Mouse (Mus musculus) thymus, postnatal 36 days (tissue): ENCODE measurements around the gene Cbx7.
"Not testable (repeated sequence)": the region's sequence is repeated elsewhere in the genome, so short reads cannot be mapped to it uniquely, and the experiment has no call there.

Experiments used
- DNase-seq, 2 experiments: peaks; one replicate each; pipeline ENCODE4 v3.0.0; 2022; ENCODE audit warnings: mixed read lengths in 2 of 2

The Cbx7 gene

DNA sequence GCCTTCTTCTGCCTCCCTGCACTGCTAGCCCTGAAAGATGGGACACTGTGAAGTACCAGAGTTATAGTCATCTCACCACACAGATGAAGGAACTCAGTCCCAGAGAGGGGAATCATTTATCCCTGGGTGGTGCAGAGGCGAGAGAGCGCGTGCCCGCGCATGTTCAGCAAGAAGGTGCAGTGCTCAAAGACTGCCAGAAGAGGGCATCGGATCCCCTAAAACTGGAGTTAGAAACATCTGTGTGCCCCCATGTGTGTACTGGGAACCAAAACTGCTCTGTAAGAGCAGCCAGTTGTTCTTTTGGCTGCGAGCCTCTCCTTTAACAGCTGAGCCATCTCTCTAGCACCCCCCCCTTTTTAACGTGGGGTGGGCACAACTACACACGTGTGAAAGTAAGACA is 24.1 kb downstream of the Cbx7 start:
- DNase-seq, result peak; percentile 53 to 57

DNA sequence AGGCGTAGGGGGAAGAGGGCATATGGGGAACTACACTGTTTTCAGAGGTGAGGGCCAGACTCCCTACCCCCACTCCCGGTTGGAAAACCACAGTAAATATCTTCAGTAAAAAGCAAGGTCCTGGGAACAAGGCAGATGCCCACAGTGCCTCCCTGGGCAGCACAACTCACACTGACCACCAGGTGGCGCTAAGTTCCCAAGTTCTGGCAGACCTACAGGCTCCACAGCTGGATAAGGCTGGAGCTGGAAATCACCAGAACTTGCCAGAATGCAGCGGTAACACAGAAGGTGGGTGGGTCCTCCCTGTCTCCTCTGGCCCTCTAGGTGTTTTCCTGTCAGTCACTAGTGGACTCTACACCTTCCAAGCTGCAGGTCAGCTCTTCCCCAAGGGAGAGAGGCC is 24.9 kb downstream of the Cbx7 start:
- DNase-seq, result peak; percentile 81 to 83

DNA sequence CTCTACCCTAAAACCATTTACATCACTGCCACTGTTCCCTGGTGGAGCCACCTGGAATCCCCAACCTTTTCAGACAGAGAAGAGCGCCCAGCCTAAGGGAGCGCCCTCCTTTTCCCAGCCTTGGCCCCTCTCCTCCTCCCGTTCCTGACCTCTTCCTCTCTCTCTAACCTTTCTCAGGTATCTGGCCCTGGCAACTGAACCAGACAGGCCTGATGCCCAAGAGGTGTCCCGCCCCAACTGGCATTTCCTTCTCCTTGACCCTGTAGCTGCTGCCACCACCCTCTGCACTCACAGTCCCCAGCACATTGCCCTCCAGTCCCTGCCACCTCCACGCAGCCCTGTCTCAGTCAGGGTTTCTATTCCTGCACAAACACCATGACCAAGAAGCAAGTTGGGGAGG is 26.0 kb downstream of the Cbx7 start:
- DNase-seq, result no peak

DNA sequence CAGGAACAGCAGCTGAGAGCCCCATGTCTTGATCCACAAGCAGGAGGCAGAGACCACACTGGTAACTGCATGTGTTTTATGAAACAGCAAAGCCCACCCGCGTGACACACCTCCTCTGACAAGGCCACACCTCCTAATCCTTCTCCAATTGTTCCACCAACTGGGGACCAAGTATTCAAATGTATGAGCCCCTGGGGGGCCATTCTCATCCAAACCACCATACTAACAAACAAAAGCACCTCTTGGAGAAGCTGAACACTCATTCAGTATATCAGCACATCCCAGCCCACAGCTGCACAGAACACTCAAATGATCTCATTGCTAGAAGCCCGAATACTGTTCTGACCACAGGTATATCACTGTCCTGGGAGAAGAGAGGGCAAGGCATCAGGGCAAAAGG is 27.3 kb downstream of the Cbx7 start:
- DNase-seq, result no peak

DNA sequence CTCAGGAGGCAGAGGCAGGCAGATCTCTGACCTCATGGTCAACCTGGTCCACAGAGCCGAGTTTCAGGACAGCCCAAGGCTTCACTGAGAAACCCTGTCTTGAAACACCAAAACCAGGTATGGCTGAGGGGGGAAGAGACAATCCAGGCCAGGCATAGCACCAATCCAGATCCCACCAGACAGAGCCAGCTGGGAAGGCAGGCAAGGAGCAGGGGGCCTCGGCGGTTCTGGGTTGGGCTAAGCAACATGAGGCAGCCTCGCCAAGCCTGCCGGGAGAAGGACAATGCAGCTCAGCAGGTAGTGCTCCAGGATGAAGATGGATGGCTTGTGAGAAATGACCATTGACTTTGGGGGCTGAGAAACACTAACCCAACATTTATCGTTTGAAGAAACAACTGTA is 28.4 kb downstream of the Cbx7 start:
- DNase-seq, result no peak

DNA sequence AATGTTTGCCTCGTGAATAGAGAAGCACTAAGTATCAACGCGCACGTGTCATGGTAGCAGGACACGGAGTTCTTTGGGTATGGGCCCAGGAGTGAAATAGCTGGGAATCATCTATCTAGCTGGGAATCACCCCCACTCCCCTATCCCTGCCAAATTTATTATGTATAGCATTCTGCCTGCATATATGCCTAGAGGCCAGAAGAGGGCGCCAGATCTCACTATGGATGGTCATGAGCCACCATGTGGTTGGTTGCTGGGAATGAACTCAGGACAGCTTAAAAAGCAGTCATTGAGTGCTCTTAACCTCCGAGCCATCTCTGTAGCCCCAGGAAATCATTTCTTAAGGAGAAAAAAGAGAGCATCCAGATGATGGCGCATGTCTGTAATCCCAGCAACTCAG is 30.0 kb downstream of the Cbx7 start:
- peak in 1 of 2 experiments; percentile 34 for DNase-seq

DNA sequence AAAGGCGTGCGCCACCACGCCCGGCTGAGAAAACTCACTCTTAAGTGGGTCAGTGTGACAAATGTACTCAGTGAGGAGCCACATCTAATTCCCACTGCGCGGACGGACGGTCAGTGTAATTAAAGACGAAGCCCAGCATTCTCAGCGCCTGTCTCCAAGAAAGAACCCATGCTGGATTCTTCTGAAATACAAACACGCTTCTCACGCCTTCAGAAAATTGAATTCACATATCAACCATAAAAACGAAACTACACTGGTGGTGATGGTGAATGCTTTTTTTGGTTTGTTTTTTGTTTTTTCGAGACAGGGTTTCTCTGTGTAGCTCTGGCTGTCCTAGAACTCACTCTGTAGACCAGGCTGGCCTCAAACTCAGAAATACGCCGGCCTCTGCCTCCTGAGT is 31.0 kb downstream of the Cbx7 start:
- no peak for DNase-seq

DNA sequence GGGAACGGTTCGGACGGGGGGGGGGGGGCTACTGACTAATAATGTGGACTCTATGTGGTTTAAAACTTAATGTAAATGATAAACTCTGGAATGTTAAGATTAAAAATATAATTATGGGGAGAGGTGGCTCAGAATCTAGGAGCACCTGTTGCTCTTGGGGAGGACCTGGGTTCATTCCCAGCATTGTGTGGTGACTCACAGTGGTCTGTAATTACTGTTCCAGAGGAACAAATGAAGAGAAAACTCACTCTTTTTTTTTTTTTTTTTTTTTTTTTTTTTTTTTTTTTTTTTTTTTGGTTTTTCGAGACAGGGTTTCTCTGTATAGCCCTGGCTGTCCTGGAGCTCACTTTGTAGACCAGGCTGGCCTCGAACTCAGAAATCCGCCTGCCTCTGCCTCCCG is 31.4 kb downstream of the Cbx7 start:
- not testable (repeated sequence) for DNase-seq

DNA sequence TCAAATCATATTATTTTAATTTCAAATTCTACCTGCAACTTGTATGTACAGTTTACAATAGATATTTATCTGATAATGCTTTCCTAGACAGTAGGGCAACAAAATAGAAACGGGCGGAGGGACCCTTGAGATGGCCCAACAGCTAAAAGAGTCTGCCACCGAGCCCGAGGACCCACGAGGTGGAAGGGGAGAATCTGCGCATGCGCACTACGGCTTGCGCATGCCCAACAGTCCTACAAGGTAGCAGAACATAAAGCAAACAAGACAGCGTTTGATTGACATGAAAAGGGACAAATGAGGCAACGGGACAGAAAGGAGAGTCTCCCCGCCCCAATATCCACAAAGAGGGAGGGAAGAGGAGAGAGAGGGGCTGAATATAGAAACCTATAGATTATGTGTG is 31.9 kb downstream of the Cbx7 start:
- no peak for DNase-seq

DNA sequence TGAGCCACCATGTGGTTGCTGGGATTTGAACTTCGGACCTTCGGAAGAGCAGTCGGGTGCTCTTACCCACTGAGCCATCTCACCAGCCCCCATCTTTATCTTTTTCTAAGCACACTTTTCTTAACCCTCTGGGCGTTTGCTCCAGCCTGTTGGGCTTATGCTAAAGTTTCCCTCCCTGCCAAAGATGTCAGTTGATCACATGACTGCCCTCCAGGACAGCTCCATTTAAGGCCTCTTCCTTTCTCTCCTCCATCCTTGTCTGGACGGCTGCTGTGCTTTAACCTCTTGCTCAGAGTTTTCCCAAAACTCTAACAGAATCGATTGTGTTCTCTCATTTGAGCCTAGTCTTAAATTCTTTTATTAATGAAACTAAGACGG is 34.6 kb downstream of the Cbx7 start:
- DNase-seq, result no peak

DNA sequence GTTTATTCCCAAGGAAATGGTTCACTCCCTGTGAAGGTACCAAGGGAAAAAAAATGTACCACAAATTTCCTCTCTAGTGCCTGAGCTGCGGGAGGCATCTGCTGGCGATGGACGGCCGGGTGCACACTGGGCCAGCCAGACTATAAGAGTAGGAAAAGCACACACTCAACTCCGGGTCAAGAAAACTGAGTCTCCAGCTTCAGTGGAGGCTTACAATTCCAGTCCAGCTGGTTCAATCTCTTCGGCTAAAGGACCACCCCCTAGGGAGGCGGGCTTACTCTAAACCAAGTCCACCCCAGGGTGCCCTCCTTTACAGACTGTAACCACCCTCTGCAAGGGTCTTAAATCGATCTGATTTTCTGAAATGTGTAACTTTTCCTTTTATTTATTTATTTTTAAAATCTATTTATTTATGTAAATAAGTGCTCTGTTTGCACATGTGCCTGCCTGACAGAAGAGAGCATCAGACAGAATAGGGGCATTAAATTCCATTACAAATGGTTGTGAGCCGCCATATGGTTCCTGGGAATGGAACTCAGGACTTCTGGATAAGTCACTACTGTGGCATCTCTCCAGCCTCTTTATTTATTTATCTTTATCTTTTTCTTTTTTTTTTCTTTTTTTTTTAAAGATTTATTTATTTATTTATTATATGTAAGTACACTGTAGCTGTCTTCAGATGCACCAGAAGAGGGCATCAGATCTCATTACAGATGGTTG is 35.1 kb downstream of the Cbx7 start:
- no peak for DNase-seq

DNA sequence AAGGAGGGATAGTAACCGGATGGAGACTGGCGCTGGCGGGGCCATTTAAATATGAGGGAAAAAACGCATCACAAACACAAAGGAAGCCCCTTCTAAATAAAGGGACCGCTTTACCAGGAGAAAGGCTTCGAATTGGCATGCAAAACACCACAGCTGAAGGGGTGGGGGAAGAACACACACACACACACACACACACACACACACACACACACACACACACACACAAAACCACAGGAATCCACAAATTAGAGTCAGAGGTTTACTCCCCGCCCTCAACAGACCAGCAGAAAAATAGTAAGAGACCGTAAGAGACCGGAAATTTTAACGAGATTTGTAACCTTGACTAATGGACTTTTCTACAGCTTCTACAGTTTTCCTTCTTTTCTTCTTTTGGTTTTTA is 36.1 kb downstream of the Cbx7 start:
- no peak for DNase-seq

DNA sequence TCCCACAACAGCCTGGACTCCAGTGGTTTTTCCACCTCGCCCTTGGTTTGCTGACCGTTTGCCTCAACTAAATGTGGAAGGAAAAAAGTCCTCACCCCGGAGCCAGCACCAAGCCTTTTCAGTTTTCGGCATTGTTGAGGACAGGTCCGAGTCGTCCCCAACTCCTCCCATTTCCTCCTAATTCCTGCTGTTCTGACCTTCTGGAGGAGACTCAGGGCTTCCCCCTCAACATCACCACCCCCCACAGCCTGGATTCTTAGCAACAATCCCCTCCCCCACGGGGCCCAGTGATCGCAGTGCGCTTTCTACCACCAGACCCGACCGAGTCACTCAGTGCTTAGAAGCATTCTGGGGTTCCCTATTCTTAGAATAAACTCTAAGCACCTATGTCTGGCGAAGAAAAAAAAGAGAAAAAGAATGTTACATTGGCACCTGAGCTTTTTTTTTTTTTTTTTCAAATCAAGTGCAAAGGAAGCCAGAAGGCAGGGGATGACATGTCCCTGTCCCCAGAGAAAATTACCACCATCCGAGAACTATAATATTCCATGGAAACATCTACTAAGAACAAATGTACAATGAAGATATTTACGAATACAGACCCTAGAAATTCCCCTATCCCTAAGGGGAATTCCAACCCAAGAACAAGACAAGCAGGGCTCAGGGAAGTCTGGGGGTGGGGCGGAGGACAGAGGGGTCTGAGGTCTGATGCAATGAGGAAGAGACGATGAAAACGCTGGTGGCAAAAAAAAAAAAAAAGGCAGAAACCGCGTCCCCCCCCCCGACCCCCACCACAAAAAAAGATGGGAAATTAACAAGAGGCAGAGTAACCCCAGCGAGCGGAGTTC is 37.0 kb downstream of the Cbx7 start:
- no peak for DNase-seq

DNA sequence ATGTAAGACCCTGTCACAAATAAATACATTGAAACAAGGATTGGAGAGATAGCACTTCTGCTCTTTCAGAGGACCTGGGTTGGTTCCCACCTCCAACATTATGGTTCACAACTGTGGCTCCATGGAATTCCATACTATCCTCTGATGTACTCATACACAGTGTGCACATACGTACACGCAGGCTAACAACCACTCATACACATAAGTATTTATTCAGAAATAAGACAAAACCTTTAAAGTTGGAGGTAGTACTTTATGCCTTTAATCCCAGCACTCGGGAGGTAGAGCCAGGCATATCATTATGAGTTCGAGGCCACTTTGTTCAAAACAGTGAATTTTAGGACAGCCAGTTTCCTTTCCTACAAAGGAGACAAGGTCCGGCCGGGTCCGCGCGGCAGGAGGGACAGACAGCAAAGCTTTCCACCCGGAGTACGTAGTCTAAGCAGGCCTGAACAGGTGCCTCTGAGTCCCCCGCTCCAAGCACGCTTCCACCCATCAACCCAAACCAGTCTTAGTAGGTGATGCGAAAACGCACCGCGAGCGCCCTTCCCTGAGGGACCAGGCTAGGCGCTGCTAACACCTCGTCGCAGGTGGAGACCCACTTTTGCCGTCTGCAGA is 37.8 kb downstream of the Cbx7 start:
- DNase-seq, result no peak

DNA sequence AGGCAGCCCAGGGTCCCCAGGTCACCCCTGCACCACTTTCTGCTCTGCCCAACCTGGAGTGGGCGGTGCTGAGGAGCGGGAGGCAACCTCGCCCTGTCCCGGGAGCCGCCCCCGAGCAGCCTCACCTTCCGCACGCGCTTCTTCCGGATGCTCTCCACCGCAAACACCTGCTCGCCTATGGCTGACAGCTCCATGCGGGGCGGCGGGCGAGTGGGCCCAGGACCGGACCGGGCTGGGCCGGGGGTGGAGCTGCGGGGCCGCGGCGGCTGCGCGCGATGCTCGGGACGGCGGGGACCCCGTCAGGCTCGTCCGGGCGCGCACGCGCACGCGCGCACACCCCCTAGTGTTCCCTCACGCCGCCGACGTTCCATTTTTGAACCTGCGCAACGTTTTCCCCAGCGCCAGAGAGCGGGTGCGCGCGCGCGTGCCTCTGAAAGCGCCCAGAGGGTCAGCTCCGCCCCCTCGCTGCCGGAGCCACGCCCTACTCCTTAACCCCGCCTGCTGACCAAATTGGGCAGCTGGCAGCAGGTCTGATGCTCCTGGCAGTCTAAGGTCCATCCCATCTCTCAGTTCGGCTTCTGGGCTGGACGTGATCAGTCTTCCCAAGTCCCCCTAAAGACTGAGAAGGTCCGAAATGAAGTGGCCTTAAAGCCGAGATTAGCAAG is 38.5 kb downstream of the Cbx7 start:
- DNase-seq, result peak; percentile 91 to 93

DNA sequence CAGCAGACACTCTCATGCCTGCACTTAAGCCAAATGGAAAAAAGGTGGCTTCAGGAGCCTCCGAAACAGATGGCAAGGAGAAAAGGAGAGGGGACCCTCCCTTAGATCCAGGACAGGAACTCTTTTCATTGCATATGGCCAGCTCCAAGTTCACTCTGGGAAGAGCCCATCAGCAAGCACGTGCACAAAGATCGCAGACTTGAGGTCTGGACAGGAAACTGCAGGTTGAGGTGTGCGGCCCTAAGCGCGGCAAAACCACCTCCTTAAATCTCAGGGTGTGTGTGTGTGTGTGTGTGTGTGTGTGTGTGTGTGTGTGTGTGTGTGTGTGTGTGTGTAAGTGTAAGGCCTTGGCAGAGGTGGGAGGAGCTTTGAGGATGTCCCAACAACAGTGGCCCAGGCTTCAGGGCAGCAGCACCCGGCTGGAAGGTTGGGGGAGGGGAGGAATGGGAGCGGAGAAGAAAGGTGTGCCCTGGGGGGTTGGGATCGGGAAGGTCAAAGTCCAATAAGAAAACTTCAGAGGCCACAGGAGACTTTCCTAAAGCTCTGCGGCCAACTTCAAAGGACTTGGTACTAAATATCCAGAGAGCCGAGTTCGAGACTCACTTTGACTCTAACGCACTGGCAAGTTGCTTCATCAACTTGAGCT is 39.3 kb downstream of the Cbx7 start:
- DNase-seq, result peak in 1 of 2 experiments; percentile 51

DNA sequence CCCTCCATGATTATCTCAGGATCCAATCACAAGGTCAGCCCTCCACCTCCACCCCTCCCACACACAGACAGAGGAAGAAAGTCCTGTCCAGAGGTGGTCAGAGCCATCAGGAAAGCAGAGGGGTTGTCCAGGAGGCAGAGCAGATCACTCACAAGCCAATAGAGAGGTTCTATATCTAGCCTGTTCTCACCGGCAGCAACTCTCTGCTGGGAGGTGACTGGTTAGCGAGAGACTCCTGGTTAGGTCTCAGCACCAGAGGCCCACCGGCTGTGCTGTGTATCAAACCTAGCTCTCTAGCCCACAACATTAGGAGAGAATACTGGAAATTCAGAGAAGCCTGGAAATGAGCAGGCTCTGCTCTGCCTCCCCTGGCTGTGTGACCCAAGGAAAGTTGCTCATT is 41.2 kb downstream of the Cbx7 start:
- DNase-seq, result no peak

DNA sequence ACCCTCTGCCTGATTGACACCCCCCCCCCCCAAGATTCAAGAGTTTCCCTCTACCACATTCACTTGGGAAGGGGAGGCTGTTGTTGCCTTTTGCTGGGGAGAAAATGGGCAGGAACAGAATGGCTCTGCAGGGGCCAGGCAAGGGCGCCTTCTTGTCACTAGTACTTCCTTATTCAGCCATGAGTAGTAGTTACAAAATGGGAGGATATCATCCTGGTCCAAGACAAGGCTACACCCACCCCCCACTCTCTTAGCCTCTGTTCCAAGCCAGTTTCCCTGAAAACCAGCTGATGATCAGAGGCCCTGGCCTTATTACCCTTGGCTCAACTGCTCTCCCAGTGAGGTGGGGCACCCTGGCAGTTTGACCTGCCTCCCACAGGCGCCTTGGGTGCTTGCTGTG is 42.2 kb downstream of the Cbx7 start:
- no peak for DNase-seq

DNA sequence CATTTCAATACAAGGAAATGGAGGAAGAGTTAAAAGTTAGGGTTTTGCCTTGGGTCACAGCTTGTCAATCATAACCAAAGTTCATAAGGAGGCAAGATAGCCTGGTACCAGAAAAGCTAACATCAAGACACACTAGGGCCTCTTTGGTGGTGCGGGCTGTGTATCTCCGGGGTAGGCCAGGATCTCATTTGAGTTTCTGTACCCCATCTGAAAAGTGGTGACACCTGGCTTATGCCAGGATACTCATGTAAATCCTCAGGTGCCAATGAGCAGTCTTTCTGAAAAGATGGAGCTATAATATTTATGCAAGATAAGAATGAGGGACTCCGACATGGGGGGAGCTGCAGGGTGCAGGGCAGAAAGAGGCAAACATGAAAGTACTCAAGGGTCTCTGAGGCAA is 42.6 kb downstream of the Cbx7 start:
- DNase-seq, result no peak

DNA sequence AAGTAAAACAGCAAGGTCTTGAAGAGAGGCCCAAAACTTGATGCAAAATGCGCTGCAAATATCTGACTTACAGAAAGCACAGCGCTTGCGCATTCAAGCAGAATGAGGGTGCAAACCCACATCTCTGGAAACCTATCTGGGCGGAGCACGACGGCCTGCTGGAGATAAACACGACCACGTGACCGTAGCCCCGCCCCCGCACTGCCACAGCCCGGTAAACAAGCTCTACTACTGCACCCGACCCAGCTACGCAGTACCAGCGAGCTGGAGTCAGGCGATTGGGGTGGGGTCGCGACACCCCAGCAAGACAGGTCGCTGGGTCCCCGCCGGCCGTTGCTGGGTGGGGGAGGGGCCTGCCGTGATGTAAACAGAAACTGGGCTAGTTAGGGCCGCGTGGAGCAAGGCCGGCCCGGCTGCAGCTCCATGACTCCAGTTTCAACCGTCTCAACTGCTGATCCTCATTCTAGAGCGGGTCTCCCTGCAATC is 43.2 kb downstream of the Cbx7 start:
- peak; percentile 96 to 98 for DNase-seq

DNA sequence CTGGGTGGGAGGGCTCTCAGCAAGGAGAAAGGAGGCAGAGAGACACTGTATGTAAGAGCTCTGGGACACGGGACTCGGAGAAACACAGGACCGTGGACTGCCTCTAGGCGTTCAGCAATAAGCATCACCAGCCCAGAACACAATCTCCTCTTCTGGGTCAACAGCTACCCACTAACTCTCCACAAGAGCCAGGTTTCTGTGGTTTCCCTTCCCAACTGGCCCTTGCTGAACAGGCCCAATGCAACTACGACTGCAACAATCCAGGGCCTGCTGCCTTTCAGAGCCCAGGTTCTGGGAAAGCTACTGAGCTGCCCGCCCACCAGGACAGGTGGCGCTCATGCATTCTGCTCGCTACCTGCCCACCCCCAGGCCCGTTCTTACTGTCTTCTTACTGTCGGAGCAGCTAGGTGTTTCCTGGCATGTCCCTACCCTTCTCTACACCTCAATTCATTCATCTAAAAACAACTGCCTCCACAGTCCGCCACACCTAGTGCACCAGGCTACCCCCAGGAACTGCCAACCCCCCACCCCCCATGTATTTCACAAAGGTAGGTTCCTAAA is 44.0 kb downstream of the Cbx7 start:
- DNase-seq, result peak; percentile 36 to 56

DNA sequence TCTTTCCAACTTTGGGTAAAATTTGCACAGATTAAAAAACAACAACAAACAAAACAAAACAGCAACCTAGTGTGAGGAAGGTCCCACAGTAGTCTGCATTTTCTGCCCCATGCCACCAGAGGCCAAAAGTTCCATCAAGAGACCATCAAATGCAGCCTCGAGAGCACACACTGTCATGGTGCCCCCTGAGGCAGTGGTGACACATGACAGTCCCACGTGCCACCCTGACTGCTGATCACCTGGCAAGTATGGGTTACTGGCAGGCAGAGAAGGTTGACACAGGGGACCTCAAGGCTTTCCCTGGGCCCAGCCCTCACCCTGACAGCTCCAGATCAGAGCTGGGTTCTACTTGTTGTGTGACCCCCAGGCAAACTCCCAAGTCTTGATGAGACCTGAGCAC is 51.1 kb downstream of the Cbx7 start:
- DNase-seq, result peak in 1 of 2 experiments; percentile 13
